Mouse (Mus musculus) cerebellum, adult 8-10 months (tissue): ENCODE measurements at regions not wholly inside any gene's neighbourhood (a gene's known extent, or its start where the extent isn't known, plus 50 kb on each side); places are given as distances from the start of the nearest gene placed in this dataset.
A peak's percentile ranks its signal among the peaks of the same experiment; 100 is the strongest.

Experiments
- DNase-seq: peaks from one replicate; pipeline ENCODE4 v3.0.0; 2022

DNA sequence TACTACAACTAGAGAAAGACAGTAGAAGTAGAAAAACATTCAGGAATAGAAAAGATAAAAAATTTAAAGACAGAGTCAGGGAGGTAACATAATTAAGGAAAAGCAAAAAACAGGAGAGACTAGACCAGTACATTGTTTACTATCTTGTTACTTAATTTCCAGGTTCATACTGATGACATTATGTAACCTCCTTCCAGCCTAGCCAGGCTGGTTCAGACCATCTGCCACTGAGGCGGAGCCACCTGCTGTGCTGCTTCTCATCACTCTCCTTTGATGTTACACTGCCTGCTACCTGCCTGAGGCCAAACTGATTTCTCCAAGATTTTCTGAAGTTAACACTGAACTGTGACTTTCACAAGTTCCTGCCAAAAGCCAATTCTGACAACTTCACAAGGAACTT is 64.2 kb upstream of the Vmn2r2 start:
- DNase-seq, result peak; percentile 56

DNA sequence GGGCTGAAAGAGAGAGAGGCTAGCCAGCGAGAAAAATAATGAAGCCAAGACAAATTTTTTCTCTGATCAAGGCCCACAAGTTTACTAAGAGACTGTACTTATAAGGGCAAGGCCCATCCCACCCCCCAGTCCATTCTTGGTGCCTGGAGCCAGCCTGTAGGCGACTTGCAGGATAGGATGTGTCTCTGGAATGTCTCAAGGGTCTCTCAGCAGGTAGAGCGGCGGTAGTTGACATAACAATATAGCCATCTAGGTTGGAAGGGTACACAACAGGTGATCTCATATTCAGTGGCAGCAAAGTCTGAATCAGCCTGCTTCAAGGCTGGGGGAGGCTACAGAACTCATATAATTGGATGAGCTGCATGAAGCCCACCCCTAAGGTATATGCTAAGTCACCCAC is 61.1 kb upstream of the Vmn2r2 start:
- DNase-seq, result no peak

DNA sequence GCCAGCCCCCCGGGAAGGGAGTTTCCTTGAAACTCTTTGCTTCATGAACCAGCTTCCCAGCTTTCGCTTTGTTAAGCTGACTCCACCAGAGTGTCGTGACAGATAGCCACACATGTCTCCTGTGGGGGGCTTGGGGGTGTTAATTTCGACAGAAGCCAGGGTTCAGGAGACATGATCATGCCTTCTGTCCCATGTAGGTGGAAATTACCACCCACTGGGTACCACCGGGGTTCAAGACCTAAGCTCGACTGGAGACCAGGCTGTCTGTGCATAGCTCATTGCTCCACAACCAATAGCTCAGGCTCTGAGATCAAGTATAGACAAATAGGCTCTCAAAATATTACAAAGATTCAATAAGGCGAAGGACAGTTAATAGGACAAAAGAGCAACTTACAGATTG is 50.6 kb upstream of the Vmn2r2 start:
- DNase-seq, result no peak
